Mouse (Mus musculus): ENCODE data around the gene Tfdp2. TPM values are rescaled to one million over a fixed set of nuclear protein-coding genes. Genes with fewer than 3 reads are reported as not detected.
"Not testable (repeated sequence)": the region's sequence is repeated elsewhere in the genome, so short reads cannot be mapped to it uniquely, and the experiment has no call there.

The Tfdp2 gene
- 44.2 and 46.9 TPM in 2 replicates for polyA plus RNA-seq (2016; fragmentation: Nextera tagmentation; extraction: Ambion mirVana)

- under 1% methylated on average over 68 of the region's 81 CpGs for WGBS
- peak within 1 kb of the TSS; percentile 75 for H3K27ac ChIP-seq (ENCODE audit: poor library complexity, severe bottlenecking)
- H3K4me2 ChIP-seq = peak within 1 kb of the TSS; percentile 80
- H3K27me3 ChIP-seq (replicated peaks) = no peaks in the 10 kb centered on the region
- peak within 1 kb of the TSS; percentile 84 for H3K9ac ChIP-seq
- no peaks in the 10 kb centered on the region for H3K36me3 ChIP-seq
- no peaks in the 10 kb centered on the region for H3K9me3 ChIP-seq (replicated peaks)
- peak; percentile 98 for ATAC-seq (ENCODE audit: insufficient number of reproducible peaks, low FRiP score)
- H3K4me3 ChIP-seq = peak within 1 kb of the TSS; percentile 65
- peaks cover 16% of the 10 kb centered on the region for H3K4me1 ChIP-seq (replicated peaks)
Observed at GRCm38 (mm10) chr9:96195885-96196622, at the start of gene Tfdp2. TSS of gene Tfdp2 (plus strand) at chr9:96196275.

GRCm38 (mm10) chr9:96152801-96153200 is 43.3 kb upstream of the Tfdp2 start:
- ATAC-seq (ENCODE audit: insufficient number of reproducible peaks, low FRiP score) = no peak
- no peaks in the 10 kb centered on the region for H3K4me1 ChIP-seq (replicated peaks)
- H3K27me3 ChIP-seq (replicated peaks) = no peaks in the 10 kb centered on the region
- no peak overlapping the region for H3K9ac ChIP-seq
- H3K4me2 ChIP-seq = no peak overlapping the region
- no peak overlapping the region for H3K27ac ChIP-seq (ENCODE audit: poor library complexity, severe bottlenecking)
- 85% methylated on average over 7 of the region's 7 CpGs for WGBS
- no peak overlapping the region for H3K4me3 ChIP-seq
- peaks cover 45% of the 10 kb centered on the region for H3K36me3 ChIP-seq
- H3K9me3 ChIP-seq (replicated peaks) = no peaks in the 10 kb centered on the region

GRCm38 (mm10) chr9:96158431-96158830 is 37.6 kb upstream of the Tfdp2 start:
- Histone ChIP-seq H3K4me3 (no peak overlapping the region), H3K27me3 (replicated peaks) (no peaks in the 10 kb centered on the region), H3K36me3 (peaks cover 37% of the 10 kb centered on the region), H3K4me2 (peak overlapping the region; percentile 2; the same call in 1 of the 2 replicates), H3K4me1 (replicated peaks) (peaks cover 10% of the 10 kb centered on the region; the same call in 1 of the 2 replicates), H3K9me3 (replicated peaks) (no peaks in the 10 kb centered on the region), H3K27ac (ENCODE audit: poor library complexity, severe bottlenecking) (peak overlapping the region; percentile 59), H3K9ac (no peak overlapping the region)
- 21% methylated on average over 4 of the region's 4 CpGs for WGBS
- peak; percentile 67 for ATAC-seq (ENCODE audit: insufficient number of reproducible peaks, low FRiP score)

- H3K4me1 ChIP-seq (replicated peaks) = peaks cover 10% of the 10 kb centered on the region; the same call in 1 of the 2 replicates
- no peaks in the 10 kb centered on the region for H3K9me3 ChIP-seq (replicated peaks)
- no peak for ATAC-seq (ENCODE audit: insufficient number of reproducible peaks, low FRiP score)
- H3K4me3 ChIP-seq = no peak overlapping the region
- H3K27ac ChIP-seq (ENCODE audit: poor library complexity, severe bottlenecking) = peak overlapping the region; percentile 14; the same call in 1 of the 2 replicates
- H3K9ac ChIP-seq = no peak overlapping the region
- H3K27me3 ChIP-seq (replicated peaks) = no peaks in the 10 kb centered on the region
- H3K4me2 ChIP-seq = no peak overlapping the region
- WGBS = 56% methylated on average over 3 of the region's 3 CpGs
- peaks cover 31% of the 10 kb centered on the region for H3K36me3 ChIP-seq
Observed at GRCm38 (mm10) chr9:96159047-96159446, 37.0 kb upstream of the Tfdp2 start.

GRCm38 (mm10) chr9:96160767-96161166 is 35.3 kb upstream of the Tfdp2 start:
- Histone ChIP-seq H3K4me3 (no peak overlapping the region), H3K9ac (no peak overlapping the region), H3K9me3 (replicated peaks) (no peaks in the 10 kb centered on the region), H3K4me1 (replicated peaks) (peaks cover 10% of the 10 kb centered on the region; the same call in 1 of the 2 replicates), H3K27ac (ENCODE audit: poor library complexity, severe bottlenecking) (no peak overlapping the region), H3K4me2 (no peak overlapping the region), H3K27me3 (replicated peaks) (no peaks in the 10 kb centered on the region), H3K36me3 (peaks cover 20% of the 10 kb centered on the region)
- ATAC-seq (ENCODE audit: insufficient number of reproducible peaks, low FRiP score) = no peak
- WGBS = 76% methylated on average over 3 of the region's 3 CpGs

GRCm38 (mm10) chr9:96162421-96162820 is 33.7 kb upstream of the Tfdp2 start:
- Histone ChIP-seq H3K9me3 (replicated peaks) (no peaks in the 10 kb centered on the region), H3K27ac (ENCODE audit: poor library complexity, severe bottlenecking) (no peak overlapping the region), H3K27me3 (replicated peaks) (no peaks in the 10 kb centered on the region), H3K9ac (no peak overlapping the region), H3K4me3 (no peak overlapping the region), H3K4me2 (no peak overlapping the region), H3K4me1 (replicated peaks) (peaks cover 10% of the 10 kb centered on the region; the same call in 1 of the 2 replicates), H3K36me3 (peaks cover 11% of the 10 kb centered on the region)
- 82% methylated on average over 5 of the region's 5 CpGs for WGBS
- ATAC-seq (ENCODE audit: insufficient number of reproducible peaks, low FRiP score) = no peak

GRCm38 (mm10) chr9:96163443-96163842 is 32.6 kb upstream of the Tfdp2 start:
- ATAC-seq (ENCODE audit: insufficient number of reproducible peaks, low FRiP score) = no peak
- 87% methylated on average over 7 of the region's 7 CpGs for WGBS
- H3K36me3 ChIP-seq = peaks cover 11% of the 10 kb centered on the region
- H3K4me1 ChIP-seq (replicated peaks) = peaks cover 10% of the 10 kb centered on the region; the same call in 1 of the 2 replicates
- no peaks in the 10 kb centered on the region for H3K27me3 ChIP-seq (replicated peaks)
- no peak overlapping the region for H3K4me3 ChIP-seq
- H3K4me2 ChIP-seq = no peak overlapping the region
- H3K9ac ChIP-seq = no peak overlapping the region
- no peaks in the 10 kb centered on the region for H3K9me3 ChIP-seq (replicated peaks)
- no peak overlapping the region for H3K27ac ChIP-seq (ENCODE audit: poor library complexity, severe bottlenecking)

GRCm38 (mm10) chr9:96163983-96164382 is 32.1 kb upstream of the Tfdp2 start:
- H3K27me3 ChIP-seq (replicated peaks); H3K4me3 ChIP-seq; H3K27ac ChIP-seq (ENCODE audit: poor library complexity, severe bottlenecking); H3K9me3 ChIP-seq (replicated peaks); ATAC-seq (ENCODE audit: insufficient number of reproducible peaks, low FRiP score); H3K4me2 ChIP-seq; H3K9ac ChIP-seq; H3K4me1 ChIP-seq (replicated peaks): not testable (repeated sequence)
- WGBS = 97% methylated on average over 15 of the region's 15 CpGs
- H3K36me3 ChIP-seq = peaks cover 11% of the 10 kb centered on the region

- peak; percentile 29; the same call in 1 of the 2 replicates for ATAC-seq (ENCODE audit: insufficient number of reproducible peaks, low FRiP score)
- H3K4me2 ChIP-seq = no peak overlapping the region
- H3K27ac ChIP-seq (ENCODE audit: poor library complexity, severe bottlenecking) = no peak overlapping the region
- H3K9ac ChIP-seq = no peak overlapping the region
- 35% methylated on average over 5 of the region's 5 CpGs for WGBS
- peaks cover 15% of the 10 kb centered on the region for H3K36me3 ChIP-seq
- H3K27me3 ChIP-seq (replicated peaks) = no peaks in the 10 kb centered on the region
- H3K4me1 ChIP-seq (replicated peaks) = 0 out of 2 replicates have a peak, but pooled peaks cover 1% of the 10 kb centered on the region
- H3K4me3 ChIP-seq = no peak overlapping the region
- H3K9me3 ChIP-seq (replicated peaks) = no peaks in the 10 kb centered on the region
Observed at GRCm38 (mm10) chr9:96167168-96167585, 28.9 kb upstream of the Tfdp2 start.

GRCm38 (mm10) chr9:96170600-96170999 is 25.5 kb upstream of the Tfdp2 start:
- no peaks in the 10 kb centered on the region for H3K27me3 ChIP-seq (replicated peaks)
- H3K4me2 ChIP-seq = no peak overlapping the region
- H3K4me3 ChIP-seq = no peak overlapping the region
- no peak overlapping the region for H3K9ac ChIP-seq
- 0 out of 2 replicates have a peak, but pooled peaks cover 5% of the 10 kb centered on the region for H3K4me1 ChIP-seq (replicated peaks)
- H3K9me3 ChIP-seq (replicated peaks) = no peaks in the 10 kb centered on the region
- peaks cover 10% of the 10 kb centered on the region for H3K36me3 ChIP-seq
- ATAC-seq (ENCODE audit: insufficient number of reproducible peaks, low FRiP score) = no peak
- H3K27ac ChIP-seq (ENCODE audit: poor library complexity, severe bottlenecking) = no peak overlapping the region
- WGBS = 77% methylated on average over 3 of the region's 3 CpGs

GRCm38 (mm10) chr9:96184909-96185308 is 11.2 kb upstream of the Tfdp2 start:
- no peak for ATAC-seq (ENCODE audit: insufficient number of reproducible peaks, low FRiP score)
- H3K4me2 ChIP-seq = no peak overlapping the region
- no peaks in the 10 kb centered on the region for H3K27me3 ChIP-seq (replicated peaks)
- peaks cover 6% of the 10 kb centered on the region for H3K4me1 ChIP-seq (replicated peaks)
- H3K4me3 ChIP-seq = no peak overlapping the region
- H3K9me3 ChIP-seq (replicated peaks) = no peaks in the 10 kb centered on the region
- no peak overlapping the region for H3K9ac ChIP-seq
- peaks cover 11% of the 10 kb centered on the region; the same call in 1 of the 2 replicates for H3K36me3 ChIP-seq
- no peak overlapping the region for H3K27ac ChIP-seq (ENCODE audit: poor library complexity, severe bottlenecking)
- WGBS = 72% methylated on average over 4 of the region's 4 CpGs
